Mouse (Mus musculus) layer of hippocampus, postnatal 25 days (tissue): ENCODE results near the gene Epb41l5. TPM values are rescaled to one million over a fixed set of nuclear protein-coding genes. Genes with fewer than 3 reads are reported as not detected.
A peak's percentile ranks its signal among the peaks of the same experiment; 100 is the strongest.

ENCODE experiments used
- DNase-seq, 2 experiments: peaks; one replicate each; pipeline ENCODE4 v3.0.0; 2022; ENCODE audit warnings: mixed read lengths in 2 of 2, low spot score in 1 of 2; ENCODE audit errors: extremely low spot score in 1 of 2
- total RNA-seq, 2 experiments: library from RNA; stranded (reverse); gene quantifications; 2 replicates each; pipeline ENCODE4 v1.2.3; 2021

Gene Epb41l5
- total RNA-seq, 2 experiments from 2014 or later, result 4.9 to 5.5 TPM

DNA sequence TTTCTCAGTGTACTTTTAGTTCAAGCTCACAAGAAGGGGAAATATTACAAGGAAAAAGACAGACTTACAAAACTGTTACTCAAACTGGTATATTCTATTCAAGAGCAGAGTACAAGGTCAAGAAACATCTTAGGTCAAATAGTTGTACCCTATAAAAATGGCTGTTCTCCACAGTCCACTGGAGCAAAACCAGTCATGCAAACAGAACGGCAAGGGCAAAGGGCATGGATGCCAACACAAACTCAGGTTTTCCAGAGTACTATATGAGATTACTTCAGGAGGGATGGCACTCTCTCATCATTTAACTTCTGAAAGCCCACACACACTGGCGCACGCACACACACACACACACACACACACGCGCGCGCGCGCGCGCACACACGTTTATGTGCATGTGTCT lies 46.4 kb downstream of the Epb41l5 start:
- no peak for DNase-seq

- DNase-seq, result no peak
Measured at GRCm38 (mm10) chr1:119598855-119599254, 49.9 kb downstream of the Epb41l5 start.

- DNase-seq, result no peak
Measured at GRCm38 (mm10) chr1:119596954-119597480, 51.8 kb downstream of the Epb41l5 start.

- DNase-seq, result no peak
Measured at GRCm38 (mm10) chr1:119590041-119590440, 58.8 kb downstream of the Epb41l5 start.

DNA sequence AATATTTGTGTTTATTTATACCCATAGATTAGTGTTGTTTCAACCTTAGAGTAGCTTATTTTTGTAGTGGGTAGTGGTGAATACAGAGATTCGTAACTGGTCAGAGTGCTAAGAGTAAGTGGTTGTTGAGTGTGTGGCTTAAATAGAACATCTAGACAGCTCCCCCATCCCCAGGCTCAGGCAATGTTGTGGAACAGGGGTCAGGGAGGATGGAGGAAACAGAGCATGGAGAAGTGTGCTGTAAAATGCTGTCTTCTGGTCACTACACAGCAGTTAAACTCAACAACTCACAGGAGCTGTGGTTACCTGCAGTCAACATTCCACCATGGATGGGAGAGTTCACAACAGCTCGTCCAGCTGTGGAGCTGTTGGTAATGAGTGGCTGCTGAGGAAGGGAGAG lies 63.8 kb downstream of the Epb41l5 start:
- no peak for DNase-seq

DNA sequence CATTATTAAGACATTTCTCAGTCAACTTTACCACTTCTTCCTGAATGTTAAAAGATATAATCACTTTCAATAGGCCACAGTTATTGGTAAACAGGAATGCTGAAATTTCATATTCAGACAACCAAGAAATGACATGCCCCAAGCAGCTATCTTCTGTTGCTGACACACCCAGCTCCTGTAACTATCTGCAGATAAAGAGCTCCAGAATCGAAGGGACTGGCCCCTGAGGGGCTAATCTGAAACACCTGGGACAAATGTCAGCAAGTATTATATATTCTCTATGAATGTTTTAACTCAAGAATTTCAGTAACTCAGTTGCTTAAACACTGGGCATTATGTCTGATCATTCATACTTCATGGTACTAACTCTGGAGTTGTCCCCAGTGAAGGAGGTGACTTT lies 78.7 kb downstream of the Epb41l5 start:
- DNase-seq, result no peak

GRCm38 (mm10) chr1:119565531-119565930 lies 83.3 kb downstream of the Epb41l5 start:
- no peak for DNase-seq

DNA sequence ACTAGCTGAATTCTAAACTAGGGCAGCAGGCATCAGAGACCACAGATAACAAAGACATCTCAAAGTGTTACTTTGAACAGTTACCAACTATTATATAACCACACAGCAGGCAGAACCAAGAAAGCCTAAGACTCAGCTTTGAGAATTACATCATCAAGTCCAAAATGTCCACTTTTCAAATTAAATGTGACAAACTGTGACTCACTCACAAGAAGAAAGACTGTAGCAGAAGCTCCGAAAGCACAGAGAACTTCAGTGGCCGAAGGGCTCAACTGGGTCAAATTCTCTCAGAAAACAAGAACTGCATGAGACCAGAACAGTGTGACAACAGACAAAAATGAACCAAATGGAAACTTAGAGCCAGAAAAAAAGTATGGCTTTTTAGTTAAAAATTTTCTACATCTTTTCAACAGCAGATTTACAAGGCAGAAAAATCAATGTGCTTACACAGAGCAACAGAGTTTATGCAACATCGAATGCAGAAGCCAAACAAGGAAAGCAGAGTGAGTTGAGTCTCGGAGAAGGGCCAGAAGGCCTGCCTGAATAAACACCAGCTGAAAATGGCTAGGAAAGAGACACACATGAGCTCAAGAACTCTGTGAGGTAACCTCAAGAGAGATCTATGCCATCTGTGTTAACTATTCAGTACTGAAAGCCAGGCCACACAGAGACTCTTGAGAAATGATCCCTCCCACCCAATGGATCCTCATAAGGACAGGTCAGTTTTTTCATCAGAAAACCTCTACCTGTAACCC lies 91.0 kb downstream of the Epb41l5 start:
- DNase-seq, result no peak

GRCm38 (mm10) chr1:119555651-119556050 lies 93.1 kb downstream of the Epb41l5 start:
- no peak for DNase-seq

GRCm38 (mm10) chr1:119551651-119552050 lies 97.1 kb downstream of the Epb41l5 start:
- no peak for DNase-seq

DNA sequence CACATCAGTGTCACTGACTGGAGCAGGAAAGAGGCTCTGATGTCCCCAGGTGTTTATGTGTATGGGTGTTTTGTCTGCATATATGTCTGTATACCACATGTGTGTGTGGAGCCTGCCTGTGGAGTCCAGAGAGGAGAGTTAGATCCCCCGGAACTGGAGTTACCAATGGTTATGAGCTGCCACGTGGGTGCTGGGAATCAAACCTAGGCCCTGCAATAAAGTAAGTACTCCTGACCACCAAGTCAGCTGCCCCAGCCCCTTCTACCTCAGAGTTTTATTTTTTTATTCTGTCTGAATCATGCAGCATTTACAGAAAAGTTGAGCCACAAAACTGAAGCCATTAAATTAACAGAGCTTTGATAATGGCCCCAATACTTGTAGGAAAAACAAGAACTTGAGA lies 98.7 kb downstream of the Epb41l5 start:
- DNase-seq, result no peak

GRCm38 (mm10) chr1:119549327-119549689 lies 99.5 kb downstream of the Epb41l5 start:
- DNase-seq, result no peak

DNA sequence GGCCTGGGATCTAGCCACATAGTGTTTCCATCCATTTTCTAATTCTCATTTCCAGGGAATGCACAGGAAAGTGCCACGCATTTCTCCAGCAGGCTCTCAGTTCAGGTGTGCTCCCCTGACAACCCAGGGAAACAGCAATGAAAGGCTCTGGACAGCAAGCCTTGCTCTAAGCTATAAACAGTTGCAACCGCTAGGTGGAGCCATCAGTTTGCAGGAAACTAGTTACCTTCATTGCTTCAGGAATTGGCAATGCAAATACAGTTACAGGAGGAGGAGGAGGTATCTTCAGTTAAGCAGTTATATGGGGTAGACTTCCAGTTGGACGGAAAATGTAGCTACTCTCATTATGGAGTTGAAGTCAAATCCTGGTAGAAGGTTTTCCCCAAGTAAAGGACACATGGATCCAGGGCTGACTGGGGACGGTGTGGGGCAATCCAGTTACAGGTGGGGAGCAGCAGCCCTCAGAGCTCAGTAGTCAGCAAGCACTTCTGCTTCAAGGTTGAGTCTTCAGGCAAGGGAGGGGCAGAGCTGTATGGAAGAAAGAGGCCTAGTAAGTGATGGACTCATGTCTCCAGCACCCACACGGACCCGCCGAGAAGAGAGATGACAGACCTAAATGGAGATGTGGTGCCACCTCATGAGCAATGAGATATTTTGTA lies 100.0 kb downstream of the Epb41l5 start:
- peak; percentile 70 to 93 for DNase-seq

DNA sequence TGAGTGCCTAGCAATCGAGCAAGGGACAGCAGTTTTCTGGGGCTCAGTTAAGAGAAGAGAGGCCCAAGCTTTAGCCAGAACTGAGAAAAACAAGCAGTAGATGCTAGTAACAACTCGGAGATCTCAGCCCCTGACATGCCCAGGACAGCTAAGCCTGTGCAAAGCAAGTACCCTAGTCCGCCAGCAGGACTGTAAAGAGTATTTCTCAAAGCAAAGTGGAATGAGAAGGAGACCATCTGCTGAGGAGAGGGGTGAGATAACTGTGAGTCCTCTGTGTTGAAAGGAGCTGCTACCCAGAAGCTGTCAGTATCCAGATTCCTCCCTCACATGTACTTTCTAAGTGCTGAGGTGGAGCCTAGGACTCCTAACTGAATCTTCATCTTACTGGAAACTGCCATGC lies 102.3 kb downstream of the Epb41l5 start:
- DNase-seq, result no peak

- DNase-seq, result no peak
Measured at GRCm38 (mm10) chr1:119545671-119546070, 103.1 kb downstream of the Epb41l5 start.

- no peak for DNase-seq
Measured at GRCm38 (mm10) chr1:119545164-119545563, 103.6 kb downstream of the Epb41l5 start.

DNA sequence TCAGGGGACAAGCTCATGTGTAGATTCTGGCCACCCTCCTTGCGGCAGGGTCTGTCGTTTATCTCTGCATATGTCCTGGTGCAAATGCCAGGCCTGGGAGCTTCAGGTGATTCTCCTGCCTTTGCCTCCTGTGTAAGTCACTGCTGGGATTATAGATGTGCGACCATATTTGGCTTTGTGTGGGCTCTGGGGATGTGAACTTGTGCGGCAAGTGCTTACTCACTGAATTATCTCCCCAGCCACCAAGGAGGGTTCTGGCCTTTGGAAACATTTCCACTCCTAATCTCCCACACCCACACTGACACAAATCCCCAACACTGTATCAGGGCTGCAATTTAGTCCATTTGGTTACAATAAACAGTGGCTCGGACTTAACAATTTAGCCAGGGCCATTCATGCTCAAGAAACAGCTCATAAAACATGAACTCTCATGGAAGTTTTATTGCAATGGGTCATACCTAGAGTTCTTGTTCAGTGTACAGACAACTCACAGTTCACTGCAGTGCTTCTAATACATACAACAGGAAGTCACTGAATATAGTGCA lies 104.1 kb downstream of the Epb41l5 start:
- DNase-seq, result no peak

- no peak for DNase-seq
Measured at GRCm38 (mm10) chr1:119543316-119543715, 105.5 kb downstream of the Epb41l5 start.

GRCm38 (mm10) chr1:119541570-119541969 lies 107.2 kb downstream of the Epb41l5 start:
- DNase-seq, result no peak

DNA sequence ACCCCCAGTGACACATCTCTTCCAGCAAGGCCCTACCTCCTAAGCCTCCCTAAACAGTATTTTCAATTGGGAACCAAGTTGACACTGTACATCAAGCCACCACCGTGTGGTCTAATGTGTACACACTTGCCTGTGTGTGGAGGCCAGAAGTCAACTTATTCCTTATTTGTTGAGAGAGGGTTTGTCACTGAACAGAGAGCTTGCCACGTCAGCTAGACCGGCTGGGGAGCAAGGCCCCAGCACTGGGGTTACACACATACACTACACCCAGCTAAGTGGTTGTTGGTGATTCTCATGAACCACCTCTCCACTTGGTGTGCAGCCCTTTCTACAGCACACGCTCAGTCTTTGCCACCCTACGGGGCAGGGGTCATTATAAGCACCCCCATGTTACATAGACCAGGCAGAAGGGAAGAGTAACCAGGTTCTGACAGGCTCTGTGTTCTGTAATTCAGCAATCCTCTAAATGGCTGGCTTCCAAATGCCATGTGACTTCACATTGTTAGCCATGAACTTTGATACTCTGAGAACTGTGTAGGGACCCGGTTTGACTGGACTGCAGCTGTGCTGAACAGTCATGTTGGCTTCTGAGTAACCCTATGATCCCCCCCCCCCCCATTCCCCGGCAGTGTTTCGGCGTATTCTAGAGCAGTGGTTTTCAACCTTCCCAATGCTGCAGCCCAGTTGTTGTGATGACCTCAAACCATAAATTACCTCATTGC lies 107.8 kb downstream of the Epb41l5 start:
- no peak for DNase-seq

- DNase-seq, result no peak
Measured at GRCm38 (mm10) chr1:119539252-119539651, 109.5 kb downstream of the Epb41l5 start.
